Mouse (Mus musculus) testis, adult 2 months (tissue): ENCODE measurements around the gene Qtrt1.

Experiments
- CTCF ChIP-seq: fragments of 200-500 bp; IDR thresholded peaks from 2 replicates; pipeline ENCODE4 v1.5.1; 2012; ENCODE audit warnings: low read depth, mild to moderate bottlenecking, inconsistent platforms, low read length, moderate library complexity; ENCODE audit not compliant: control insufficient read depth, insufficient read depth, insufficient replicate concordance
- POLR2A ChIP-seq: fragments of 200-500 bp; IDR thresholded peaks from 2 replicates; pipeline ENCODE4 v1.6.1; 2012; ENCODE audit warnings: low read depth, mild to moderate bottlenecking, inconsistent platforms, low read length, moderate library complexity; ENCODE audit not compliant: control insufficient read depth

- TF ChIP-seq CTCF, result no peak
- TF ChIP-seq POLR2A, result no peak
Measured at GRCm38 (mm10) chr9:21383966-21384365, 27.7 kb upstream of the Qtrt1 start.
